ENCODE assay signal across 9 mouse cellular contexts in the genomic region with DNA sequence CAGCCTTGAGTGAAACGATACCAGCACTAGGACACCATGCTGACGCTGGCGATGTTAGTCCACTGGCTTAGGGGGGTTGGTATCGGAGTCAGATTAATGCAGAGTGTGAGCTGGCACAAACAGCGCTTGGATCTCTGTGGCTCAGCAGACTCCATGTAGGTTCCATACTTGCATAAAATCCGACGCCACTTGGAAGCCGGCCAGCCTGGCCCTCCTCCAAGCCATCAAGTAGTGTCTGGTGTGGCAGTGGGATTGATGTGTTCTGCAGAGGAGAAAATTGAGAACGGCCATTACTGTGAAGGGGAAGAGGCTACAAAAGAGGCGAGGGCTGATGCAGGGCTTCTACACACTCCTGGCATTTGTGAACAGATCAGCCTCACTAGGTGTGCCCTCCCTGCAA.
DNase-seq lines count a peak whose midpoint lies in the region; ATAC-seq lines count a peak whose summit lies in the region.
"Had no signal": no experiment of that assay in that cellular context is flagged by ENCODE, and none has a peak within 500 bp of the region (broad histone marks: within the 10 kb centered on the region; RNA-seq: fewer than 3 reads in every experiment).

No protein-coding gene starts in this region.

- peak; percentile 52; the same call in 1 of the 2 replicates for ATAC-seq in neural tube, embryonic 12.5 days (ENCODE audit: low FRiP score, low read depth)

- WGBS in neural tube, embryonic 12.5 days, result 75% methylated on average over 10 of the region's 10 CpGs

- intact Hi-C loops in gastrocnemius, postnatal 14 days (cut with DNase I; ENCODE audit: low total_unique reads), result no loop called here

- no peaks in the 10 kb centered on the region for H3K36me3 ChIP-seq in neural tube, embryonic 12.5 days

- peaks cover 12% of the 10 kb centered on the region; the same call in 1 of the 2 replicates for H3K9me3 ChIP-seq in neural tube, embryonic 12.5 days

- no peak overlapping the region for H3K4me3 ChIP-seq in neural tube, embryonic 12.5 days

- no peaks in the 10 kb centered on the region for H3K27me3 ChIP-seq in neural tube, embryonic 12.5 days (replicated peaks)

- H3K4me2 ChIP-seq in neural tube, embryonic 12.5 days (replicated peaks), result no peak overlapping the region

- no peak overlapping the region for H3K9ac ChIP-seq in neural tube, embryonic 12.5 days

- H3K4me1 ChIP-seq in neural tube, embryonic 12.5 days, result peaks cover 4% of the 10 kb centered on the region; the same call in 1 of the 2 replicates

- peak; percentile 18 to 35 for DNase-seq in frontal cortex, postnatal 10 days (ENCODE audit: low spot score in 2 of 2)
- no peak for DNase-seq in frontal cortex, postnatal 25 days (ENCODE audit: low spot score in 2 of 2)
- DNase-seq in neural tube, embryonic 10.5 days (ENCODE audit: extremely low spot score, low spot score), result no peak
- DNase-seq in gastrocnemius, postnatal 14 days, result peak; percentile 63
- peak; percentile 67 for DNase-seq in right cerebral cortex, postnatal 4 days
- DNase-seq in urinary bladder, adult 2 months (ENCODE audit: low spot score), result no peak
- no peak for DNase-seq in spleen, adult 18-20 months
- DNase-seq: adrenal gland, adult 8-10 months had no signal

- H3K27ac ChIP-seq in neural tube, embryonic 12.5 days, result no peak overlapping the region

Comparison
In these comparisons a context has a peak if more than half of its experiments do, and no peak if none do; other contexts are left out.
1. DNase-seq: peak in frontal cortex, postnatal 10 days (2 of 2), gastrocnemius, postnatal 14 days (single experiment) and right cerebral cortex, postnatal 4 days (single experiment); none in frontal cortex, postnatal 25 days (0 of 2), neural tube, embryonic 10.5 days (single experiment), urinary bladder, adult 2 months (single experiment) and spleen, adult 18-20 months (0 of 2).